Mouse (Mus musculus) heart, postnatal 0 days (tissue): Measurements from ENCODE around the gene Rnf19b. TPM values are rescaled to one million over a fixed set of nuclear protein-coding genes. Genes with fewer than 3 reads are reported as not detected.

Experiments used
- ATAC-seq: fragments of 200-750 bp; cut with Nextera tagmentation; 2 replicates; pipeline ENCODE4 v1.8.0; 2017; ENCODE audit warnings: low read depth, moderate number of reproducible peaks, moderate library complexity; ENCODE audit not compliant: insufficient read depth
- DNase-seq: peaks from one replicate; pipeline ENCODE4 v3.0.0-alpha.2; 2016; ENCODE audit warnings: low spot score
- H3K27ac ChIP-seq: fragments of 300-500 bp; sonication (generic); 2 replicates; pipeline ENCODE4 v1.5.1; 2014; ENCODE audit warnings: low read depth, mild to moderate bottlenecking
- H3K27me3 ChIP-seq: fragments of 300-500 bp; sonication (generic); 2 replicates; pipeline ENCODE4 v1.6.1; 2014; ENCODE audit warnings: low read length, mixed read lengths; ENCODE audit not compliant: control insufficient read depth, insufficient read depth
- H3K36me3 ChIP-seq: fragments of 300-500 bp; sonication (generic); replicated peaks from 2 replicates; pipeline ENCODE4 v1.6.1; 2014; ENCODE audit warnings: low read length, mixed read lengths; ENCODE audit not compliant: control insufficient read depth, insufficient read depth
- H3K4me1 ChIP-seq: fragments of 300-500 bp; sonication (generic); 2 replicates; pipeline ENCODE4 v1.6.1; 2014; ENCODE audit warnings: antibody characterized with exemption; ENCODE audit not compliant: control insufficient read depth, insufficient read depth
- H3K4me2 ChIP-seq: fragments of 300-500 bp; sonication (generic); 2 replicates; pipeline ENCODE4 v1.6.1; 2014; ENCODE audit warnings: low read depth, mild to moderate bottlenecking, low read length, moderate library complexity
- H3K4me3 ChIP-seq: fragments of 300-500 bp; sonication (generic); 2 replicates; pipeline ENCODE4 v1.5.1; 2014; ENCODE audit warnings: low read depth, low read length
- H3K9ac ChIP-seq: fragments of 300-500 bp; sonication (generic); replicated peaks from 2 replicates; pipeline ENCODE4 v1.6.1; 2014; ENCODE audit warnings: low read depth, low read length, mixed read lengths
- H3K9me3 ChIP-seq: fragments of 300-500 bp; sonication (generic); replicated peaks from 2 replicates; pipeline ENCODE4 v1.6.1; 2016; ENCODE audit warnings: low read length; ENCODE audit not compliant: control insufficient read depth
- CTCF ChIP-seq: IDR thresholded peaks from 2 replicates; pipeline ENCODE4 v1.5.1; 2016; ENCODE audit warnings: antibody characterized with exemption, control low read depth, low read depth
- EP300 ChIP-seq: IDR thresholded peaks from 2 replicates; pipeline ENCODE4 v1.6.1; 2016; ENCODE audit warnings: antibody characterized with exemption, low read depth
- WGBS: fragments of 180-500 bp; shearing (Covaris S2); extraction: QIAGEN DNeasy Blood & Tissue Kit; methylation state at CpG from one replicate; pipeline ENCODE4 v1.1.7; 2014; 5-methylcytosine and 5-hydroxymethylcytosine counted together
- polyA plus RNA-seq: library from polyadenylated mRNA; unstranded; fragments of >200 nt; fragmentation: Nextera tagmentation; extraction: Ambion mirVana; gene quantifications from 2 replicates; pipeline ENCODE4 v1.2.1, GENCODE M21; 2015
- total RNA-seq: library from RNA; depleted of rRNA; stranded (reverse); fragments of >200 nt; gene quantifications from 2 replicates; pipeline ENCODE4 v1.2.3, GENCODE M21; 2014; ENCODE audit warnings: low replicate concordance

Rnf19b gene
- total and polyA plus RNA-seq, 2 experiments from 2014 or later = 7.2 to 46.0 TPM

GRCm38 (mm10) chr4:129081939-129082338 lies 23.9 kb downstream of the Rnf19b start:
- no peak overlapping the region for H3K4me2 ChIP-seq
- H3K9me3 ChIP-seq = no peaks in the 10 kb centered on the region
- H3K27me3 ChIP-seq = 0 out of 2 replicates have a peak, but pooled peaks cover 4% of the 10 kb centered on the region
- DNase-seq (no peak), ATAC-seq (no peak)
- H3K36me3 ChIP-seq = peaks cover 62% of the 10 kb centered on the region
- H3K4me1 ChIP-seq = no peaks in the 10 kb centered on the region
- TF ChIP-seq CTCF = no peak
- TF ChIP-seq EP300 = no peak
- no peak overlapping the region for H3K27ac ChIP-seq
- H3K9ac ChIP-seq = no peak overlapping the region
- 77% methylated on average over 3 of the region's 3 CpGs for WGBS
- no peak overlapping the region for H3K4me3 ChIP-seq

DNA sequence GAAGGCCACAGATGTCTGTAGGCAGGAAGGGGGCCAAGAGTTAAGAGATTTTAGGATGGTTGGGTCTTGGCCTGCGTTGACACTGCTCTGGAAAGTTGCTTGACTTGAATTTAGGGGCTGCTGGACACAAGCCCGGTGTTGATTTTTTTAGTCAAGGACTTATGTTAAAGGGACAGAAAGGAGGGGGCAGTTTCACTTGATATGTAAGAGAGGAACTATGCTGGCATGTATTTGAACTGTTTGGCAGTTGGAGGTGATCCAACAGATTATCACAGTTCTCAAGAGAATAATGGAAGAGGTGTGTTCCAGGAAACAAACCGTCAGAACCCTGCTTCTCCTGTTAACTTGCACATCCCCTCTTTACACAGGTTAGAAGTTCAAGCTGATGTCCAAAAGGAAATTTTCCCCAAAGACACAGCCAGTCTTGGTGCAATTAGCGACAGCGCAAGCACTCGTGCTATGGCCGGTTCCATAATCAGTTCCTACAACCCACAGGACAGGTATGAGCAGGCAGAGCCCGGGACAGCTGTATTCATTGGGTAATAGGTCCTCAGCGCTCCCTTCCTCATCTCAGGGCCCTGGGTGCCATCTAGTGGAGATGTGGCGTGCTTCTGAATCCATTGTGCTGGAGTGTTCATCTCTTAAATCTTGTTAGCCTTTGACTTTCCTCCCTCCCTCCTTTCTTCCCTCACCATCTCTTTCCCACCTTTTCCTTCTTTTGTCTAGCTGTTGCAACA lies 24.5 kb downstream of the Rnf19b start:
- Histone ChIP-seq H3K9me3 (no peaks in the 10 kb centered on the region), H3K27me3 (0 out of 2 replicates have a peak, but pooled peaks cover 8% of the 10 kb centered on the region), H3K4me2 (no peak overlapping the region), H3K4me1 (no peaks in the 10 kb centered on the region), H3K36me3 (peaks cover 57% of the 10 kb centered on the region), H3K9ac (no peak overlapping the region), H3K4me3 (no peak overlapping the region), H3K27ac (no peak overlapping the region)
- TF ChIP-seq EP300 (no peak), CTCF (peak; percentile 81)
- DNase-seq = peak; percentile 71
- ATAC-seq = peak; percentile 71; the same call in 1 of the 2 replicates
- WGBS = 39% methylated on average over 10 of the region's 10 CpGs

DNA sequence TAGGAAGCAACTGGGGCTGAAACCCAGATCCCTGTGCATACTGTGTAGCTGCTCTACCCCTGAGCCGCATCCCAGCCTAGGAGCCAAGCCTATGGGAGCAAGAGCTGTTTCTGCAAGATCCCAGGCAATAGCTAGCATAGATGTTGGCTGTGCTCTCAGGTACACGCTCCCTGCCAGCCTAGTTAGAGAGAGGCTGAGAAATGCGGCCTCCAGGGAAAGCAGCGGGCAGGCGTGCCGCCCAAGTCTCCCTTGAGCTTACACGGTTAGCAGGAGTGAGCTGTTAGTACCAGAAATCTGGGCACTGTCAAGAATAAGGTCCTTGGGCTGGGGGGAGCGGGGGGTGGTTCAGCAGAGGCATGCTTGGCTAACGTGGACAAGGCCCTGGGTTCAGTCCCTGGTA lies 26.8 kb downstream of the Rnf19b start:
- no peak for TF ChIP-seq CTCF
- TF ChIP-seq EP300 = no peak
- Histone ChIP-seq H3K9ac (no peak overlapping the region), H3K4me1 (no peaks in the 10 kb centered on the region), H3K27me3 (0 out of 2 replicates have a peak, but pooled peaks cover 8% of the 10 kb centered on the region), H3K27ac (no peak overlapping the region), H3K9me3 (no peaks in the 10 kb centered on the region), H3K4me3 (no peak overlapping the region), H3K36me3 (peaks cover 35% of the 10 kb centered on the region), H3K4me2 (no peak overlapping the region)
- ATAC-seq = no peak
- no peak for DNase-seq
- WGBS = 90% methylated on average over 9 of the region's 9 CpGs

GRCm38 (mm10) chr4:129086078-129086477 lies 28.0 kb downstream of the Rnf19b start:
- no peak overlapping the region for H3K4me3 ChIP-seq
- H3K36me3 ChIP-seq = peaks cover 23% of the 10 kb centered on the region
- WGBS = 32% methylated on average over 8 of the region's 8 CpGs
- no peak overlapping the region for H3K9ac ChIP-seq
- TF ChIP-seq CTCF = peak; percentile 90
- TF ChIP-seq EP300 = no peak
- H3K9me3 ChIP-seq = no peaks in the 10 kb centered on the region
- H3K4me1 ChIP-seq = no peaks in the 10 kb centered on the region
- H3K27me3 ChIP-seq = 0 out of 2 replicates have a peak, but pooled peaks cover 8% of the 10 kb centered on the region
- ATAC-seq (no peak), DNase-seq (peak; percentile 42)
- no peak overlapping the region for H3K4me2 ChIP-seq
- no peak overlapping the region for H3K27ac ChIP-seq

DNA sequence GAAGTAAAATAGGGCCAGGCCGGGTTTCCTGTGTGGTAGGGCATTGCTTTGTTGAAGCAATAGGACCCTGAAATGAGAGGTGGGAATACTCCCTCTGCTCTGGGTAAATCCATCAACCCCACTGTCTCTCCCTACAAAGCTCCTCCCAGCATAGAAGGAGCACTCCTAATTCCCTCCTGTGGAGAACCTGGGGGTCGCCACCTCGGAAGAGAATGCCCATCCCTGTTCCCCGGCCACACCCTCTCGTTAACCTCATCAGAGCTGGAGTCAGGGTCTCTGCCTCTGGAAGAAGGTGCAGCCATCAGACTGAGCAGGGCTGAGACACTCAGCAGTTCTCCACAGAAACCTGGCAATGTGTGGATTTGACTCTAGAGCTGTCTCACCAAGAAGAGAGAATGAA lies 29.8 kb downstream of the Rnf19b start:
- Histone ChIP-seq H3K27ac (no peak overlapping the region), H3K4me3 (no peak overlapping the region), H3K4me1 (no peaks in the 10 kb centered on the region), H3K9ac (no peak overlapping the region), H3K9me3 (no peaks in the 10 kb centered on the region), H3K4me2 (no peak overlapping the region), H3K27me3 (0 out of 2 replicates have a peak, but pooled peaks cover 8% of the 10 kb centered on the region), H3K36me3 (peaks cover 17% of the 10 kb centered on the region)
- WGBS = 49% methylated on average over 5 of the region's 5 CpGs
- DNase-seq (no peak), ATAC-seq (no peak)
- TF ChIP-seq EP300 (no peak), CTCF (no peak)

DNA sequence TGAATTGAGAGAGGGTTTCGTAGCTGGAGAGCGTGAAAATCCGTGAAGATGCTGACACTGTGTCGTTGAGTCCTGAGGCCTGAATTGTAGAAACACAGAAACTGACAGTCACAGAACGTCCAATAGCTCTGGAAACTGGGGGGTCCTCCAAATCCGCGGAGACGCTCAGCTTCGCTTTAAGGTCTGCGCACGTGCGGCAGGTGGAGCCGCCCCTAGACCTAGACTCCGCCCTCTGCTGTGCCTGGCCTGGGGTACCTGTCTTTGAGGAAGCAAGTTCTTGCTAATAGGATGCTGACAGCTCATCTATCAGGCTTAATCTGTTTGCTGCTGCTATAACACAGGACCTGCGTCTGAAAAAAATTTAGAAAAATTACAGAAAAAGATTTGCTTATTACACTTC lies 37.2 kb downstream of the Rnf19b start:
- WGBS = 28% methylated on average over 15 of the region's 15 CpGs
- TF ChIP-seq EP300 = no peak
- no peak for TF ChIP-seq CTCF

More for the DNA sequence above, 37.2 kb downstream of the Rnf19b start:
- no peaks in the 10 kb centered on the region for H3K36me3 ChIP-seq
- ATAC-seq = no peak
- no peak for DNase-seq
- no peak overlapping the region for H3K4me3 ChIP-seq
- no peak overlapping the region for H3K27ac ChIP-seq
- H3K9ac ChIP-seq = no peak overlapping the region
- H3K4me2 ChIP-seq = no peak overlapping the region
- peaks cover 5% of the 10 kb centered on the region; the same call in 1 of the 2 replicates for H3K27me3 ChIP-seq
- no peaks in the 10 kb centered on the region for H3K4me1 ChIP-seq
- H3K9me3 ChIP-seq = no peaks in the 10 kb centered on the region
